Mouse (Mus musculus) E14TG2a.4 (cell line): ENCODE measurements around the gene Tctn1.

Experiments used
- CTCF ChIP-seq: conservative IDR thresholded peaks from 2 replicates; pipeline ENCODE4 v1.5.1; 2014; ENCODE audit warnings: low read length
- NANOG ChIP-seq: IDR thresholded peaks from 2 replicates; pipeline ENCODE4 v1.6.1; 2014; ENCODE audit warnings: borderline replicate concordance, low read length, mixed read lengths
- POU5F1 ChIP-seq: IDR thresholded peaks from 2 replicates; pipeline ENCODE4 v1.6.1; 2014; ENCODE audit warnings: low read length, borderline replicate concordance

DNA sequence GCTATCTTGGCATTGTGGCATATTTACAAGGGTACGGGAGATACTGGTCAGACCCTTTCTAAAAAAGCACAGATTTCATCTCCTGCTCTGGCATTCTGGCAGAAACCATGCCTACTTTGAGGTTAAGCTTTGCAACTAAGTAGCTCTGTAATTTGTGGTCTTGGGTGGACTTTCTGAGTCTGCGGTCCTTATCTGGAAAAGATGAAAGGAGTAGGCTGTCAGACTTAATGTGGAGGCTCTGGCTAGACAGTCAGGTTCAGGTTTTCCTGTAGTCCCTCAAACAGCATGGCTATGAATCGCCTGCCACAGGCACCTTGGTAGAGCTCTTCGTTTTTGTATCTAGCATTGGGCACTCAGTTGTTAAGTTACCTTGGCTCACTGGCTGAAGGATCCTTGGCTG, 22.8 kb upstream of the Tctn1 start:
- no peak for TF ChIP-seq CTCF
- TF ChIP-seq POU5F1: no peak
- no peak for TF ChIP-seq NANOG
